Mouse (Mus musculus) spleen, postnatal 10 days (tissue): ENCODE data around the gene Hoxd4.

Experiments
- DNase-seq, 2 experiments: peaks; one replicate each; pipeline ENCODE4 v3.0.0; 2021 to 2022; ENCODE audit warnings: low spot score in 2 of 2

Gene Hoxd4

GRCm38 (mm10) chr2:74777536-74778275 is 66.0 kb downstream of the Hoxd4 start:
- DNase-seq: no peak
